Mouse (Mus musculus): Measurements from ENCODE around the gene Sh3d21. TPM values are rescaled to one million over a fixed set of nuclear protein-coding genes. Genes with fewer than 3 reads are reported as not detected.

Sh3d21 gene
- polyA plus RNA-seq, 2 experiments: 8.5 to 10.9 TPM

DNA sequence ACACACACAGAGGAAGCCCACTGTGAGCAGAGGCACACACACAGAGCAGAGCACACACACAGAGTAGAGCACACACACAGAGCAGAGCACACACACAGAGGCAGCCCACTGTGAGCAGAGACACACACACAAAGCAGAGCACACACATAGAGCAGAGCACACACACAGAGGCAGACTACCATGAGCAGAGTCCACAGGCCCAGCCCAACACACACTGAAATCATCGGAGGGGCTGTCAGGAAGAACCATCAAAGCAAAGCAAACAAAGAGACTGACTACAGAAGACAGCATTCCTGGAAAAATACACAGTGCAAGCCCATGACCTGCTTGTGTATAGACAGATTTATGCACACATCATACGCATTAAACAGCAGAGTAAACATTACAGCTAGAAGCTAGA is 7.4 kb downstream of the Sh3d21 start:
- WGBS: 59% methylated on average over 2 of the region's 2 CpGs
- Histone ChIP-seq H3K4me1 (ENCODE audit: control insufficient read depth, insufficient read depth, low read length) (peaks cover 11% of the 10 kb centered on the region), H3K27ac (replicated peaks; ENCODE audit: low read depth, low read length) (0 out of 2 replicates have a peak overlapping the region, but pooled peaks have one; percentile 26), H3K27me3 (ENCODE audit: control insufficient read depth, insufficient read depth, low read length) (no peaks in the 10 kb centered on the region), H3K4me3 (replicated peaks; ENCODE audit: low read length) (no peak overlapping the region), H3K9ac (ENCODE audit: low read depth, low read length, severe bottlenecking) (no peak overlapping the region), H3K4me2 (replicated peaks; ENCODE audit: low read depth, low read length, severe bottlenecking) (no peak overlapping the region), H3K9me3 (ENCODE audit: control insufficient read depth, low read length) (no peaks in the 10 kb centered on the region), H3K36me3 (ENCODE audit: control insufficient read depth, insufficient read depth, low read length) (peaks cover 27% of the 10 kb centered on the region)
- no peak for TF ChIP-seq POLR2A (IDR thresholded peaks at IDR 0.05; ENCODE audit: borderline replicate concordance, extremely low read depth, insufficient read depth, insufficient read length)
- DNase-seq (ENCODE audit: low spot score) (no peak), ATAC-seq (ENCODE audit: low FRiP score, low read depth) (no peak)

DNA sequence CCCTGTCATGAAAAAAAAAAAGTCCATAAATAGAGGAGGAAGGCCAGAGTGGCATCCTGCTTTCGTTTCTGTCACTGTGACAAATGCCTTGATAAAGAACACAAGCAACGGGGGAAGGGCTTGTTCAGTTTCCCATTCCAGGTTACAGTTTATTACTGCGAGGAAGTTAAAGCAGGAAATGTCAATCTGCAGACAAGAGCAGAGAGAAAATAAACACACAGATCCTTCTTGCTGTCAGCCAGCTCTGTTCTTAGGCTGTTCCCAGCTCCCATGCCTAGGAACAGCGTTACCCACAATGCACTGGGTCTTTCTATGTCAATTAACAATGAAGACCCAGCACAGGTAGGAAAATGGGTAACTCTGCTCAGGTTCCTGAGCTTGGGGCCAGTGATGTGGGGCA is 8.1 kb downstream of the Sh3d21 start:
- no peak overlapping the region; the same call in 1 of the 2 replicates for H3K9ac ChIP-seq (ENCODE audit: low read depth, low read length, severe bottlenecking)
- no peak for ATAC-seq (ENCODE audit: low FRiP score, low read depth)
- no peak for DNase-seq (ENCODE audit: low spot score)
- peaks cover 18% of the 10 kb centered on the region for H3K4me1 ChIP-seq (ENCODE audit: control insufficient read depth, insufficient read depth, low read length)
- no peaks in the 10 kb centered on the region for H3K27me3 ChIP-seq (ENCODE audit: control insufficient read depth, insufficient read depth, low read length)
- H3K36me3 ChIP-seq (ENCODE audit: control insufficient read depth, insufficient read depth, low read length): peaks cover 30% of the 10 kb centered on the region
- TF ChIP-seq POLR2A (IDR thresholded peaks at IDR 0.05; ENCODE audit: borderline replicate concordance, extremely low read depth, insufficient read depth, insufficient read length): no peak
- H3K9me3 ChIP-seq (ENCODE audit: control insufficient read depth, low read length): no peaks in the 10 kb centered on the region
- H3K4me2 ChIP-seq (replicated peaks; ENCODE audit: low read depth, low read length, severe bottlenecking): no peak overlapping the region
- H3K27ac ChIP-seq (replicated peaks; ENCODE audit: low read depth, low read length): no peak overlapping the region; the same call in 1 of the 2 replicates
- H3K4me3 ChIP-seq (replicated peaks; ENCODE audit: low read length): no peak overlapping the region
- 37% methylated on average over 4 of the region's 4 CpGs for WGBS

DNA sequence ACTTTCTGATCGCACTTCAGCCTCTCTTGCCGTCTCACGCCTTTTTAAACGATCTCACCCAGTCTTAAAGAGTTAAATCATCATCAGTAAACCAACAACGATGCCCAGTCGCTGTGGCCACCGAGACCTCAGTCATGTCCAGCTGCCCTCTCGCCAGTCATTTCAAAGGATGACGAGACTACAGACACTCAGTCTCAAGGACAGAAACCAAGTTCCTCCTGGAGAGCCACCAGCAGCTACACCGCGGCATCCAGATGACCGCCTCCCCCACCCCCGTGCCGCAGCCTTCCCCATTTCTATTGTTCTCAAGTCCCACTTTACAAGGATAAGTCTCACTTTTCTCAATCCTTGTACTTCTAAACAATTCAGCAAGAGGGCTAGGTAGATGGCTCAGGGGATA is 10.4 kb downstream of the Sh3d21 start:
- WGBS: 58% methylated on average over 14 of the region's 14 CpGs
- Histone ChIP-seq H3K4me2 (replicated peaks; ENCODE audit: low read depth, low read length, severe bottlenecking) (no peak overlapping the region), H3K9ac (ENCODE audit: low read depth, low read length, severe bottlenecking) (no peak overlapping the region), H3K4me1 (ENCODE audit: control insufficient read depth, insufficient read depth, low read length) (peaks cover 35% of the 10 kb centered on the region), H3K36me3 (ENCODE audit: control insufficient read depth, insufficient read depth, low read length) (peaks cover 34% of the 10 kb centered on the region), H3K4me3 (replicated peaks; ENCODE audit: low read length) (no peak overlapping the region), H3K27me3 (ENCODE audit: control insufficient read depth, insufficient read depth, low read length) (no peaks in the 10 kb centered on the region), H3K9me3 (ENCODE audit: control insufficient read depth, low read length) (no peaks in the 10 kb centered on the region), H3K27ac (replicated peaks; ENCODE audit: low read depth, low read length) (no peak overlapping the region)
- TF ChIP-seq POLR2A (IDR thresholded peaks at IDR 0.05; ENCODE audit: borderline replicate concordance, extremely low read depth, insufficient read depth, insufficient read length): no peak
- DNase-seq (ENCODE audit: low spot score): no peak
- no peak for ATAC-seq (ENCODE audit: low FRiP score, low read depth)

DNA sequence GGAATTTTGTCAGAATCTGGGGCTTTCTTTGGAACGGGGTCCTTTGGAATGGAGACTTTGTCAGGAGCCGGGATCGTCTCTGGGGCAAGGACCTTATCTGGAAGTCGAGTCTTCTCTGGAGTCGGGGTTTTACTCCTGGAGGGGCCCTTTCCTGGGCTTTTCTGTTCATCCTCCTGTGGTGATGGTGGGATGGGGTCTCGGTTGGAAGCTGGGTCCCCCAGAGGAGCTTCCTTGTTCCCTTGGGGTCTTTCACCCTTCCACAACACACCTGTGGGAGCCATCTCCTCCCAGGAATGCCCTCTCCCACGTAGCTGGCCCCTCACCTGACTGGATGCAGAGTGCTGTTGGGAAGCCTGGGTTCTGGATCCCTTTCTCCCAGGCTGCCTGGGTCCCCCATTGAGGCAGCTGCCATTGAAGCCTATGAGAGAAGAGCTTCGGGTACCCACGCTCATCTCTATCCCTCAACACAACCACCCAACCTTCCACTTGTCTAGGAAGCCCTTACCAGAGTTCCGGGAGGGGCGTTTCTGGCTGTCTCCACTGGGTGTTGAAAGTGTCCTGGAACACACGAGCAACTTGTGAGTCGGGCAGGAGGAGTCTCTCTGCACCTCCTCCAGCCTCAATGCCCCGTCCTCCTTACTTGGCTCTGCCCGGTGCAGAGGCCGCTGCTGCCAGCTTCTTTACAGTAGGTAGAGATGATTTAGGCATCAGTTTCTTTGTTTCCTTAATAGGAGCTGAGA is 11.4 kb downstream of the Sh3d21 start:
- Histone ChIP-seq H3K4me1 (ENCODE audit: control insufficient read depth, insufficient read depth, low read length) (peaks cover 42% of the 10 kb centered on the region), H3K4me3 (replicated peaks; ENCODE audit: low read length) (no peak overlapping the region), H3K4me2 (replicated peaks; ENCODE audit: low read depth, low read length, severe bottlenecking) (peak overlapping the region; percentile 98; the same call in 1 of the 2 replicates), H3K36me3 (ENCODE audit: control insufficient read depth, insufficient read depth, low read length) (peaks cover 34% of the 10 kb centered on the region), H3K27me3 (ENCODE audit: control insufficient read depth, insufficient read depth, low read length) (no peaks in the 10 kb centered on the region), H3K27ac (replicated peaks; ENCODE audit: low read depth, low read length) (no peak overlapping the region), H3K9me3 (ENCODE audit: control insufficient read depth, low read length) (no peaks in the 10 kb centered on the region), H3K9ac (ENCODE audit: low read depth, low read length, severe bottlenecking) (no peak overlapping the region)
- no peak for DNase-seq (ENCODE audit: low spot score)
- no peak for ATAC-seq (ENCODE audit: low FRiP score, low read depth)
- no peak for TF ChIP-seq POLR2A (IDR thresholded peaks at IDR 0.05; ENCODE audit: borderline replicate concordance, extremely low read depth, insufficient read depth, insufficient read length)
- 75% methylated on average over 16 of the region's 16 CpGs for WGBS

DNA sequence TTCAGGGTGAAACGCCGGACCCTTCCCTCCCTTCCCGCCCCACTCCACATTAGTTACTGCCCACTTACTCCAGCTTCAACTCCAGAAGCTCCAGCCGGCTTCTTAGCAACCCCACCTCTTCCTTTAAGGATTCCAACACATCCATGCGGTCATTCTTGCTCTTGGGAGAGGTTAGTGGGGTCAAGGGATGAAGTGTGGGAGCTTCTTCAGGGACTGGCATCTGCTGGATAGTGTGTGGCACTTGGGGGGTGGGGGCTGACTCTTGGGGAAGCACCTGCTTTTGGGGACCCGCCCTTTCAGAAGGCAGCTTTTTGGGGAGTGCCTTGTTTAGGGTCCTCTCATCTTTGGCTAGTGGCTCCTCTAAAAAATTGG is 12.4 kb downstream of the Sh3d21 start:
- peak overlapping the region; percentile 94 for H3K27ac ChIP-seq (replicated peaks; ENCODE audit: low read depth, low read length)
- H3K4me1 ChIP-seq (ENCODE audit: control insufficient read depth, insufficient read depth, low read length): peaks cover 42% of the 10 kb centered on the region
- peaks cover 34% of the 10 kb centered on the region for H3K36me3 ChIP-seq (ENCODE audit: control insufficient read depth, insufficient read depth, low read length)
- no peaks in the 10 kb centered on the region for H3K9me3 ChIP-seq (ENCODE audit: control insufficient read depth, low read length)
- H3K9ac ChIP-seq (ENCODE audit: low read depth, low read length, severe bottlenecking): peak overlapping the region; percentile 36; the same call in 1 of the 2 replicates
- H3K27me3 ChIP-seq (ENCODE audit: control insufficient read depth, insufficient read depth, low read length): no peaks in the 10 kb centered on the region
- peak overlapping the region; percentile 72 for H3K4me3 ChIP-seq (replicated peaks; ENCODE audit: low read length)
- no peak for TF ChIP-seq POLR2A (IDR thresholded peaks at IDR 0.05; ENCODE audit: borderline replicate concordance, extremely low read depth, insufficient read depth, insufficient read length)
- H3K4me2 ChIP-seq (replicated peaks; ENCODE audit: low read depth, low read length, severe bottlenecking): peak overlapping the region; percentile 98
- ATAC-seq (ENCODE audit: low FRiP score, low read depth) (no peak), DNase-seq (ENCODE audit: low spot score) (no peak)
- 19% methylated on average over 6 of the region's 6 CpGs for WGBS
